23 mouse cellular contexts compared by ENCODE assay signal in genomic region chr1:88429413-88429812, GRCm38 (mm10). TPM values are rescaled to one million over a fixed set of nuclear protein-coding genes. Genes with fewer than 3 reads are reported as not detected.
DNase-seq lines count a peak whose midpoint lies in the region; ATAC-seq lines count a peak whose summit lies in the region.
"Had no signal": no experiment of that assay in that cellular context is flagged by ENCODE, and none has a peak within 500 bp of the region (broad histone marks: within the 10 kb centered on the region; RNA-seq: fewer than 3 reads in every experiment).

No protein-coding gene starts in this region.

- WGBS in hindbrain, embryonic 14.5 days: 13% methylated on average over 1 of the region's 1 CpGs
- 79% methylated on average over 1 of the region's 1 CpGs for WGBS in hindbrain, embryonic 10.5 days
- 33% methylated on average over 1 of the region's 1 CpGs for WGBS in neural tube, embryonic 13.5 days
- 44% methylated on average over 1 of the region's 1 CpGs for WGBS in midbrain, embryonic 14.5 days

- H3K9me3 ChIP-seq in hindbrain, embryonic 14.5 days (ENCODE audit: control insufficient read depth, low read length): no peaks in the 10 kb centered on the region
- H3K9me3 ChIP-seq in hindbrain, embryonic 10.5 days: no peaks in the 10 kb centered on the region
- H3K9me3 ChIP-seq in neural tube, embryonic 13.5 days: no peaks in the 10 kb centered on the region
- H3K9me3 ChIP-seq in midbrain, embryonic 14.5 days (ENCODE audit: control insufficient read depth, low read length): no peaks in the 10 kb centered on the region
- H3K9me3 ChIP-seq: embryonic facial prominence, embryonic 12.5 days; hindbrain, embryonic 12.5 days; liver, embryonic 12.5 days; neural tube, embryonic 15.5 days; stomach, embryonic 15.5 days had no signal

- H3K4me1 ChIP-seq in hindbrain, embryonic 14.5 days (replicated peaks; ENCODE audit: control insufficient read depth, insufficient read depth, low read length): peaks cover 7% of the 10 kb centered on the region
- peaks cover 18% of the 10 kb centered on the region for H3K4me1 ChIP-seq in hindbrain, embryonic 10.5 days (replicated peaks)
- H3K4me1 ChIP-seq in neural tube, embryonic 13.5 days (replicated peaks): peaks cover 10% of the 10 kb centered on the region
- H3K4me1 ChIP-seq in midbrain, embryonic 14.5 days (ENCODE audit: control insufficient read depth, insufficient read depth, low read length): peaks cover 8% of the 10 kb centered on the region; the same call in 1 of the 2 replicates
- H3K4me1 ChIP-seq: embryonic facial prominence, embryonic 12.5 days; liver, embryonic 12.5 days; stomach, embryonic 15.5 days had no signal

- no peak overlapping the region for H3K4me2 ChIP-seq in hindbrain, embryonic 14.5 days (replicated peaks)
- no peak overlapping the region for H3K4me2 ChIP-seq in neural tube, embryonic 13.5 days
- no peak overlapping the region for H3K4me2 ChIP-seq in midbrain, embryonic 14.5 days (ENCODE audit: low read length)
- H3K4me2 ChIP-seq: embryonic facial prominence, embryonic 12.5 days; hindbrain, embryonic 12.5 days; liver, embryonic 12.5 days; neural tube, embryonic 15.5 days; stomach, embryonic 15.5 days had no signal

- DNase-seq in hindbrain, embryonic 14.5 days (ENCODE audit: low spot score): no peak
- no peak for DNase-seq in hindbrain, embryonic 10.5 days (ENCODE audit: low spot score)
- DNase-seq in neural tube, embryonic 10.5 days (ENCODE audit: extremely low spot score, low spot score): no peak
- DNase-seq in midbrain, embryonic 14.5 days: peak; percentile 61
- DNase-seq in spleen, postnatal 10 days (ENCODE audit: low spot score in 2 of 2): no peak
- no peak for DNase-seq in layer of hippocampus, adult 11-12 months (ENCODE audit: low spot score)
- DNase-seq: adrenal gland, postnatal 25 days; cerebellum, adult 18-20 months; cerebellum, postnatal 25 days; gastrocnemius, postnatal 36 days; right cerebral cortex, postnatal 25 days; thymus, adult 2 months had no signal

- no peak overlapping the region for H3K9ac ChIP-seq in hindbrain, embryonic 14.5 days
- no peak overlapping the region for H3K9ac ChIP-seq in neural tube, embryonic 13.5 days
- H3K9ac ChIP-seq in midbrain, embryonic 14.5 days (replicated peaks; ENCODE audit: low read length): no peak overlapping the region
- H3K9ac ChIP-seq: embryonic facial prominence, embryonic 12.5 days; hindbrain, embryonic 12.5 days; liver, embryonic 12.5 days; neural tube, embryonic 15.5 days; stomach, embryonic 15.5 days had no signal

- H3K4me3 ChIP-seq in hindbrain, embryonic 14.5 days (replicated peaks; ENCODE audit: low read length): no peak overlapping the region
- no peak overlapping the region for H3K4me3 ChIP-seq in hindbrain, embryonic 10.5 days
- H3K4me3 ChIP-seq in neural tube, embryonic 13.5 days: no peak overlapping the region
- H3K4me3 ChIP-seq in midbrain, embryonic 14.5 days (replicated peaks; ENCODE audit: low read depth, low read length): no peak overlapping the region
- H3K4me3 ChIP-seq: embryonic facial prominence, embryonic 12.5 days; erythroblast, embryonic 14.5 days; hindbrain, embryonic 12.5 days; liver, embryonic 12.5 days; neural tube, embryonic 15.5 days; stomach, embryonic 15.5 days had no signal

- no peaks in the 10 kb centered on the region for H3K36me3 ChIP-seq in hindbrain, embryonic 14.5 days (replicated peaks; ENCODE audit: control insufficient read depth, insufficient read depth)
- no peaks in the 10 kb centered on the region for H3K36me3 ChIP-seq in hindbrain, embryonic 10.5 days
- H3K36me3 ChIP-seq in neural tube, embryonic 13.5 days: no peaks in the 10 kb centered on the region
- H3K36me3 ChIP-seq in midbrain, embryonic 14.5 days (ENCODE audit: control insufficient read depth, insufficient read depth, low read length): no peaks in the 10 kb centered on the region
- H3K36me3 ChIP-seq: embryonic facial prominence, embryonic 12.5 days; hindbrain, embryonic 12.5 days; liver, embryonic 12.5 days; neural tube, embryonic 15.5 days; stomach, embryonic 15.5 days had no signal

- ATAC-seq in hindbrain, embryonic 14.5 days (ENCODE audit: low FRiP score): peak; percentile 40; the same call in 1 of the 2 replicates
- ATAC-seq in neural tube, embryonic 13.5 days (ENCODE audit: low read depth): 0 out of 2 replicates have a peak, but pooled peaks have one; percentile 27
- ATAC-seq in midbrain, embryonic 14.5 days (ENCODE audit: low FRiP score, low TSS enrichment): no peak
- ATAC-seq: forebrain, embryonic 14.5 days; intestine, embryonic 16.5 days; liver, embryonic 12.5 days had no signal

- H3K27me3 ChIP-seq in hindbrain, embryonic 14.5 days (ENCODE audit: control insufficient read depth, insufficient read depth, low read length): no peaks in the 10 kb centered on the region
- no peaks in the 10 kb centered on the region for H3K27me3 ChIP-seq in hindbrain, embryonic 10.5 days (ENCODE audit: insufficient read depth, poor library complexity, severe bottlenecking)
- H3K27me3 ChIP-seq in neural tube, embryonic 13.5 days: no peaks in the 10 kb centered on the region
- H3K27me3 ChIP-seq in midbrain, embryonic 14.5 days (ENCODE audit: control insufficient read depth, insufficient read depth, low read length): no peaks in the 10 kb centered on the region
- H3K27me3 ChIP-seq: CH12.LX; embryonic facial prominence, embryonic 12.5 days; liver, embryonic 12.5 days; neural tube, embryonic 15.5 days; stomach, embryonic 15.5 days had no signal

- H3K27ac ChIP-seq in hindbrain, embryonic 14.5 days: no peak overlapping the region
- no peak overlapping the region for H3K27ac ChIP-seq in hindbrain, embryonic 10.5 days
- no peak overlapping the region for H3K27ac ChIP-seq in neural tube, embryonic 13.5 days (replicated peaks)
- H3K27ac ChIP-seq in midbrain, embryonic 14.5 days (replicated peaks; ENCODE audit: low read depth, low read length): 0 out of 2 replicates have a peak overlapping the region, but pooled peaks have one; percentile 28
- H3K27ac ChIP-seq: embryonic facial prominence, embryonic 12.5 days; hindbrain, embryonic 12.5 days; kidney, postnatal 0 days; liver, embryonic 12.5 days; neural tube, embryonic 15.5 days; stomach, embryonic 15.5 days had no signal

RNA-seq across cellular contexts. Expression of gene Spp2, which starts 22.7 kb away (rescaled TPM):
- 0.64 TPM in 1 of 2 replicates, not detected in the other for polyA plus RNA-seq in hindbrain, embryonic 14.5 days (2014; fragmentation: Nextera tagmentation; extraction: Ambion mirVana)
- polyA plus RNA-seq in hindbrain, embryonic 10.5 days (2016; fragmentation: Nextera tagmentation; extraction: Ambion mirVana): 0.25 TPM in 1 of 2 replicates, not detected in the other
- polyA plus RNA-seq in neural tube, embryonic 13.5 days (2015; fragmentation: Nextera tagmentation; extraction: Ambion mirVana): 0.54 TPM in 1 of 2 replicates, not detected in the other
- 0.47 and 0.81 TPM in 2 replicates for polyA plus RNA-seq in midbrain, embryonic 14.5 days (2014; fragmentation: Nextera tagmentation; extraction: Ambion mirVana)
- polyA plus RNA-seq: embryonic facial prominence, embryonic 12.5 days; erythroblast, embryonic 14.5 days; hindbrain, embryonic 12.5 days; neural tube, embryonic 15.5 days had no signal
